Mouse (Mus musculus) gastrocnemius, postnatal 10 days (tissue): ENCODE data around the gene Ptprm. TPM values are rescaled to one million over a fixed set of nuclear protein-coding genes. Genes with fewer than 3 reads are reported as not detected.

Experiments used
- DNase-seq: peaks from one replicate; pipeline ENCODE4 v3.0.0; 2021; ENCODE audit warnings: mixed read lengths
- total RNA-seq, 2 experiments: library from RNA; stranded (reverse); gene quantifications; 2 replicates each; pipeline ENCODE4 v1.2.3; 2021

Gene Ptprm
- total RNA-seq, 2 experiments from 2014 or later, result 40.2 to 48.8 TPM

- DNase-seq, result no peak
Measured at GRCm38 (mm10) chr17:66769365-66770363, 584.6 kb downstream of the Ptprm start.

GRCm38 (mm10) chr17:66768689-66769275 lies 585.5 kb downstream of the Ptprm start:
- DNase-seq, result no peak

- no peak for DNase-seq
Measured at GRCm38 (mm10) chr17:66766166-66766565, 588.1 kb downstream of the Ptprm start.

- DNase-seq, result no peak
Measured at GRCm38 (mm10) chr17:66764435-66764834, 589.8 kb downstream of the Ptprm start.

GRCm38 (mm10) chr17:66762716-66763115 lies 591.5 kb downstream of the Ptprm start:
- no peak for DNase-seq

GRCm38 (mm10) chr17:66761326-66762296 lies 592.6 kb downstream of the Ptprm start:
- DNase-seq, result no peak

GRCm38 (mm10) chr17:66757025-66757511 lies 597.2 kb downstream of the Ptprm start:
- no peak for DNase-seq

- no peak for DNase-seq
Measured at GRCm38 (mm10) chr17:66756500-66756899, 597.8 kb downstream of the Ptprm start.

- DNase-seq, result peak; percentile 33
Measured at GRCm38 (mm10) chr17:66755191-66755654, 599.0 kb downstream of the Ptprm start.

GRCm38 (mm10) chr17:66754208-66754865 lies 599.9 kb downstream of the Ptprm start:
- no peak for DNase-seq

- no peak for DNase-seq
Measured at GRCm38 (mm10) chr17:66751746-66752145, 602.5 kb downstream of the Ptprm start.

GRCm38 (mm10) chr17:66750481-66751206 lies 603.6 kb downstream of the Ptprm start:
- DNase-seq, result no peak

- no peak for DNase-seq
Measured at GRCm38 (mm10) chr17:66749976-66750375, 604.3 kb downstream of the Ptprm start.

GRCm38 (mm10) chr17:66746506-66746905 lies 607.8 kb downstream of the Ptprm start:
- no peak for DNase-seq

GRCm38 (mm10) chr17:66743321-66743720 lies 610.9 kb downstream of the Ptprm start:
- DNase-seq, result no peak

GRCm38 (mm10) chr17:66738779-66739345 lies 615.4 kb downstream of the Ptprm start:
- no peak for DNase-seq

- no peak for DNase-seq
Measured at GRCm38 (mm10) chr17:66738331-66738730, 615.9 kb downstream of the Ptprm start.

- DNase-seq, result no peak
Measured at GRCm38 (mm10) chr17:66736450-66736849, 617.8 kb downstream of the Ptprm start.

GRCm38 (mm10) chr17:66733541-66733940 lies 620.7 kb downstream of the Ptprm start:
- no peak for DNase-seq

- DNase-seq, result no peak
Measured at GRCm38 (mm10) chr17:66729979-66730378, 624.3 kb downstream of the Ptprm start.
